Mouse (Mus musculus) CH12.LX (cell line): ENCODE data around the gene Zfp764. TPM values are rescaled to one million over a fixed set of nuclear protein-coding genes. Genes with fewer than 3 reads are reported as not detected.

ENCODE experiments used
- DNase-seq: peaks from one replicate; pipeline ENCODE4 v3.0.0-alpha.2; 2013; ENCODE audit errors: extremely low read depth
- H3K27ac ChIP-seq: 2 replicates; pipeline ENCODE4 v1.5.1; 2012; ENCODE audit warnings: low read depth, mild to moderate bottlenecking, control low read depth, moderate library complexity; ENCODE audit not compliant: insufficient read depth
- H3K27me3 ChIP-seq: replicated peaks from 2 replicates; pipeline ENCODE3; 2012; ENCODE audit warnings: inconsistent platforms
- H3K36me3 ChIP-seq, 2 experiments: replicated peaks in 1 of 2; 2 replicates each; pipeline versions ENCODE3 to v1.6.1; 2012; ENCODE audit warnings: inconsistent platforms in 1 of 2, low read length in 1 of 2, mild to moderate bottlenecking in 1 of 2, mixed read lengths in 1 of 2, moderate library complexity in 1 of 2; ENCODE audit not compliant: control insufficient read depth in 1 of 2, insufficient read depth in 1 of 2
- H3K4me1 ChIP-seq, 2 experiments: 2 replicates each; pipeline ENCODE4 v1.6.1; 2012; ENCODE audit warnings: inconsistent platforms in 1 of 2, moderate library complexity in 1 of 2; ENCODE audit not compliant: insufficient read depth in 2 of 2, control insufficient read depth in 1 of 2
- H3K4me2 ChIP-seq: 2 replicates; pipeline ENCODE4 v1.6.1; 2012; ENCODE audit warnings: low read depth, mild to moderate bottlenecking, control low read depth; ENCODE audit not compliant: poor library complexity, insufficient read depth, severe bottlenecking
- H3K4me3 ChIP-seq, 3 experiments: fragments of 150-350 bp in 1 of 3; sonication (generic) in 1 of 3; replicated peaks in 1 of 3; 2 replicates each; pipeline versions ENCODE3 to v1.5.1; 2011 to 2012; ENCODE audit warnings: low read depth in 2 of 3, low read length in 2 of 3, mild to moderate bottlenecking in 2 of 3, moderate library complexity in 2 of 3, control low read depth in 1 of 3, improper control_type of control experiment in 1 of 3, inconsistent platforms in 1 of 3, mixed read lengths in 1 of 3; ENCODE audit not compliant: poor library complexity in 1 of 3
- H3K79me2 ChIP-seq: replicated peaks from 2 replicates; pipeline ENCODE4 v1.6.1; 2012; ENCODE audit warnings: mild to moderate bottlenecking, moderate library complexity; ENCODE audit not compliant: control insufficient read depth, poor library complexity, insufficient read depth, severe bottlenecking; ENCODE audit errors: extremely low read depth
- H3K9ac ChIP-seq: 2 replicates; pipeline ENCODE4 v1.6.1; 2012; ENCODE audit warnings: low read depth, mild to moderate bottlenecking, control low read depth, moderate library complexity; ENCODE audit not compliant: insufficient read depth
- H3K9me3 ChIP-seq: replicated peaks from 2 replicates; pipeline ENCODE3; 2012; ENCODE audit warnings: low read length, inconsistent platforms, mixed read lengths
- E2F4 ChIP-seq: IDR thresholded peaks from 2 replicates; pipeline ENCODE4 v1.6.1; 2011; ENCODE audit warnings: low read depth, low read length, improper control_type of control experiment; ENCODE audit not compliant: insufficient replicate concordance
- ELF1 ChIP-seq: IDR thresholded peaks from 2 replicates; pipeline ENCODE4 v1.6.1; 2014; ENCODE audit warnings: low read depth, mild to moderate bottlenecking, inconsistent platforms, low read length, improper control_type of control experiment
- ETS1 ChIP-seq: conservative IDR thresholded peaks from 2 replicates; pipeline ENCODE4 v1.6.1; 2012; ENCODE audit warnings: low read depth, mild to moderate bottlenecking, inconsistent platforms, low read length, improper control_type of control experiment, moderate library complexity
- GABPA ChIP-seq: IDR thresholded peaks from 2 replicates; pipeline ENCODE4 v1.6.1; 2012; ENCODE audit warnings: low read depth, low read length, improper control_type of control experiment, inconsistent platforms; ENCODE audit not compliant: insufficient replicate concordance
- HCFC1 ChIP-seq: IDR thresholded peaks from 2 replicates; pipeline ENCODE4 v1.6.1; 2012; ENCODE audit warnings: low read depth, mild to moderate bottlenecking, inconsistent platforms, low read length, improper control_type of control experiment
- JUN ChIP-seq: IDR thresholded peaks from 2 replicates; pipeline ENCODE4 v1.6.1; 2011; ENCODE audit warnings: low read depth, mild to moderate bottlenecking, low read length, improper control_type of control experiment, moderate library complexity; ENCODE audit not compliant: insufficient read depth
- JUND ChIP-seq: conservative IDR thresholded peaks from 2 replicates; pipeline ENCODE4 v1.6.1; 2011; ENCODE audit warnings: low read depth, low read length, improper control_type of control experiment
- KAT2A ChIP-seq: IDR thresholded peaks from 2 replicates; pipeline ENCODE4 v1.6.1; 2012; ENCODE audit warnings: low read length, improper control_type of control experiment, inconsistent platforms; ENCODE audit not compliant: insufficient replicate concordance
- MAFK ChIP-seq: IDR thresholded peaks from 2 replicates; pipeline ENCODE4 v1.6.1; 2011; ENCODE audit warnings: low read length, improper control_type of control experiment; ENCODE audit not compliant: insufficient replicate concordance
- MAX ChIP-seq: IDR thresholded peaks from 2 replicates; pipeline ENCODE4 v1.6.1; 2011; ENCODE audit warnings: low read length, improper control_type of control experiment
- MEF2A ChIP-seq: IDR thresholded peaks from 2 replicates; pipeline ENCODE4 v1.6.1; 2014; ENCODE audit warnings: low read depth, mild to moderate bottlenecking, inconsistent platforms, low read length, improper control_type of control experiment, borderline replicate concordance
- MYC ChIP-seq: IDR thresholded peaks from 2 replicates; pipeline ENCODE4 v1.6.1; 2011; ENCODE audit warnings: low read depth, mild to moderate bottlenecking, improper control_type of control experiment, low read length
- NRF1 ChIP-seq: IDR thresholded peaks from 2 replicates; pipeline ENCODE4 v1.6.1; 2014; ENCODE audit warnings: low read depth, mild to moderate bottlenecking, inconsistent platforms, low read length, improper control_type of control experiment, moderate library complexity
- PAX5 ChIP-seq: IDR thresholded peaks from 2 replicates; pipeline ENCODE4 v1.6.1; 2012; ENCODE audit warnings: low read length, inconsistent platforms, mixed read lengths
- POLR2A ChIP-seq: IDR thresholded peaks from 2 replicates; pipeline ENCODE4 v1.6.1; 2011; ENCODE audit warnings: low read depth, mild to moderate bottlenecking, improper control_type of control experiment, low read length
- POLR2AphosphoS2 ChIP-seq: IDR thresholded peaks from 2 replicates; pipeline ENCODE4 v1.6.1; 2011; ENCODE audit warnings: low read depth, low read length, improper control_type of control experiment
- RCOR1 ChIP-seq: conservative IDR thresholded peaks from 2 replicates; pipeline ENCODE4 v1.6.1; 2012; ENCODE audit warnings: low read depth, mild to moderate bottlenecking, inconsistent platforms, low read length, improper control_type of control experiment
- SIN3A ChIP-seq: IDR thresholded peaks from 2 replicates; pipeline ENCODE4 v1.6.1; 2012; ENCODE audit warnings: low read length, improper control_type of control experiment, inconsistent platforms
- TBP ChIP-seq: conservative IDR thresholded peaks from 2 replicates; pipeline ENCODE4 v1.6.1; 2011; ENCODE audit warnings: low read depth, low read length, improper control_type of control experiment
- UBTF ChIP-seq: IDR thresholded peaks from 2 replicates; pipeline ENCODE4 v1.6.1; 2012; ENCODE audit warnings: low read depth, mild to moderate bottlenecking, inconsistent platforms, low read length, improper control_type of control experiment, moderate library complexity
- USF1 ChIP-seq: IDR thresholded peaks from 2 replicates; pipeline ENCODE4 v1.6.1; 2014; ENCODE audit warnings: low read depth, mild to moderate bottlenecking, inconsistent platforms, low read length, improper control_type of control experiment
- USF2 ChIP-seq: conservative IDR thresholded peaks from 2 replicates; pipeline ENCODE4 v1.6.1; 2011; ENCODE audit warnings: low read depth, low read length, improper control_type of control experiment
- ZC3H11A ChIP-seq: IDR thresholded peaks from 2 replicates; pipeline ENCODE4 v1.6.1; 2012; ENCODE audit warnings: low read depth, mild to moderate bottlenecking, inconsistent platforms, low read length, improper control_type of control experiment
- ZMIZ1 ChIP-seq: IDR thresholded peaks from 2 replicates; pipeline ENCODE4 v1.6.1; 2012; ENCODE audit warnings: low read depth, mild to moderate bottlenecking, inconsistent platforms, low read length, improper control_type of control experiment
- ZNF384 ChIP-seq: IDR thresholded peaks from 2 replicates; pipeline ENCODE4 v1.6.1; 2012; ENCODE audit warnings: low read depth, low read length, improper control_type of control experiment, inconsistent platforms
- dilution Hi-C: fragments of 300-500 bp; cut with MboI; formaldehyde crosslinking; loops from 2 replicates; pipeline ENCODE4 v1.14.3; 2020; ENCODE audit warnings: low sequenced_read_pairs; ENCODE audit not compliant: extremely low pct_unique_long_range_greater_than_20kb, extremely low pct_ligation_motif_present
- in situ Hi-C: fragments of 300-500 bp; cut with MboI; formaldehyde crosslinking; loops from 3 replicates; pipeline ENCODE4 v1.14.3; 2019; ENCODE audit warnings: low sequenced_read_pairs, low pct_ligation_motif_present, low pct_unique_long_range_greater_than_20kb, mixed read lengths
- polyA plus RNA-seq: library from polyadenylated mRNA; unstranded; fragments of >175 nt; gene quantifications from 2 replicates; pipeline ENCODE4 v1.2.1, GENCODE M21; 2012; ENCODE audit warnings: low read depth; ENCODE audit not compliant: insufficient read length
- total RNA-seq, 2 experiments: library from RNA; depleted of rRNA; stranded (reverse); fragments of 300-350 nt in 1 of 2; fragments of >200 nt in 1 of 2; gene quantifications; 2 replicates each; pipeline ENCODE4 v1.2.3; 2012 to 2014

Zfp764 gene
- total and polyA plus RNA-seq, 3 experiments: 7.5 to 8.4 (median 7.9) TPM

- peaks cover 8% of the 10 kb centered on the region for H3K27me3 ChIP-seq
- no peak overlapping the region for H3K4me3 ChIP-seq
- H3K9me3 ChIP-seq: peaks cover 5% of the 10 kb centered on the region
- H3K9ac ChIP-seq: no peak overlapping the region
- TF ChIP-seq ZC3H11A (no peak), SIN3A (no peak), UBTF (no peak), POLR2AphosphoS2 (no peak), TBP (no peak), USF1 (no peak), E2F4 (no peak), GABPA (no peak), NRF1 (no peak)
- no peak overlapping the region for H3K27ac ChIP-seq
- no peak for DNase-seq
- no peaks in the 10 kb centered on the region for H3K36me3 ChIP-seq
- H3K79me2 ChIP-seq: peaks cover under 1% of the 10 kb centered on the region; the same call in 1 of the 2 replicates
- no peak overlapping the region for H3K4me2 ChIP-seq
- peaks cover 4 to 8% of the 10 kb centered on the region in 2 experiments; a peak in 2 of 4 replicates for H3K4me1 ChIP-seq
- in situ Hi-C loops (no loop called here), dilution Hi-C loops (no loop called here)
Observed at GRCm38 (mm10) chr7:127426354-127426753, 19.7 kb upstream of the Zfp764 start.

GRCm38 (mm10) chr7:127425911-127426310 is 19.3 kb upstream of the Zfp764 start:
- dilution Hi-C loops: no loop called here
- Histone ChIP-seq H3K36me3 (no peaks in the 10 kb centered on the region), H3K9me3 (peaks cover 5% of the 10 kb centered on the region), H3K4me3 (no peak overlapping the region), H3K79me2 (peaks cover 5% of the 10 kb centered on the region), H3K4me1 (peaks cover 4 to 10% of the 10 kb centered on the region in 2 experiments; a peak in 2 of 4 replicates), H3K27ac (no peak overlapping the region), H3K9ac (no peak overlapping the region), H3K27me3 (peaks cover 8% of the 10 kb centered on the region), H3K4me2 (no peak overlapping the region)
- TF ChIP-seq POLR2AphosphoS2 (no peak), MAFK (no peak), JUND (no peak), MAX (no peak), MYC (no peak), SIN3A (no peak), RCOR1 (no peak), ZNF384 (no peak), ELF1 (no peak), USF2 (no peak), ZMIZ1 (no peak), NRF1 (no peak), KAT2A (no peak), PAX5 (no peak), JUN (no peak), ETS1 (no peak), POLR2A (no peak), MEF2A (no peak), HCFC1 (no peak)
- DNase-seq: no peak
- in situ Hi-C loops: no loop called here
